Mouse (Mus musculus) lung, postnatal 10 days (tissue): ENCODE data around the gene AA792892.
"Not testable (repeated sequence)": the region's sequence is repeated elsewhere in the genome, so short reads cannot be mapped to it uniquely, and the experiment has no call there.

Experiments
- DNase-seq: peaks from one replicate; pipeline ENCODE4 v3.0.0; 2021

The AA792892 gene

DNA sequence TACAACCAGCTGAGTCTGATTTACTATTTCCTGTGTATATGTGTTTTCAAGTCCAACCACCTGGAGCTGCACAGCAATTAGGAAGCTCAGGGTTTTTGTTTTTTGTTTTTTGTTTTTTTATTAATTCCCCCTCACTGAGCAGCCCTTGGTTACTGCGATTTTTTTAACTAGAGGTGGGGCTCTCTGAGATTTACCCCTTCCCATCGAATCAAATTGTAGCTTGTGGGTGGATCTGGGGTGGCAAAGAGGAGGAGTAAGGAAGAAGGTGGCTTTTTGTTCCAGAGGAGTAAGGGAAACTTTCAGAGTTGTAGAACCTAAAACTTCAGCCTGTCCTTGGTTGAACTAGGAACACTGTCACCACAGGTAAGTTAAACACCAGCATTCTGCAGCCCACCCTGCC is at the start of gene AA792892:
AA792892 (plus strand) TSS at position 301 of the 400 bp plus-strand sequence.
- not testable (repeated sequence) for DNase-seq

DNA sequence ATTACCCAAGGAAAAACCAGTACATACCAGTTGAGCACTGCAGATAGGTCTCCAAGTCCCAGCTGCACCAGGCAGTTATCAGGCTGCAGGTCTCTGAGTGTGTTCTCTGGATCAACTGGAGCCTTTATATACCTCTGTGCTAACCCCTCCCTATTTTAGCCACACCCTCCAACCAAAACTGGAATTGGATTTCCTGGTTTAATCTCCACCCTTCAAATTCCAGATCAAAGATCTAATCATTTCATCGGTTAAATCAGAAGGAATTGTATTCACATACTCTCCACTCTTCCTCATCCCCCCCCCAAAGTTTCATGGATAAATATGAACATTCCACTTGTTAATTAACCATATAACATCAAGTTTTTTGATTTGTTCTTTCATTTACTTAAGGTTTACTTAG is 32.9 kb upstream of the AA792892 start, which contains the start of gene A430089I19Rik:
A430089I19Rik (minus strand) TSS at position 101 of the 400 bp plus-strand sequence.
- not testable (repeated sequence) for DNase-seq

DNA sequence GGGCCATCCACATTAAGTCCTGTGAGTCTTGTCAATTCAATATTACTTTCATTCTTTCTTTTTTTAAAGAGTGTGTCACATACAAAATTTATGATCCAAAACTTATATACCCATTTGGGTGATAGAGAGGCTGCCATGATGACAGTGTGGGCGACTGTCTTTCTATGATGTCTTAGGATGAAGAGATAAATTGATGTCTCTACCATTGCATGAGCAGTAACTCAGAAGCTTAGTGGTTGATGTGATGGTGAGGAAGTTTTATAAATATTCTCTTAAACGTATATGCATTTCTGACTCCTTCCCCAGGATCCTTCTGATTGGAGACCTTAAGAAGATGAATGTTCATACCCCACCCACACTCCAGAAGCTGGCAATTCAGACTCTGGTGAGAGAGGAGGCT is 25.4 kb upstream of the AA792892 start, which contains the start of gene Gm6502:
Gm6502 (plus strand) TSS at position 301 of the 400 bp plus-strand sequence.
- not testable (repeated sequence) for DNase-seq
